Mouse (Mus musculus) MEL (cell line): ENCODE results near the gene Rims1.

ENCODE experiments used
- CTCF ChIP-seq, 3 experiments: IDR thresholded peaks in 2 of 3; conservative IDR thresholded peaks in 1 of 3; 2 replicates each; pipeline ENCODE4 v1.5.1; 2011 to 2012; ENCODE audit warnings: low read length in 3 of 3, low read depth in 2 of 3, mild to moderate bottlenecking in 2 of 3, improper control_type of control experiment in 1 of 3, inconsistent platforms in 1 of 3, mixed read lengths in 1 of 3, moderate library complexity in 1 of 3; ENCODE audit not compliant: control insufficient read depth in 1 of 3, insufficient read depth in 1 of 3, poor library complexity in 1 of 3, severe bottlenecking in 1 of 3
- GATA1 ChIP-seq: IDR thresholded peaks from 2 replicates; pipeline ENCODE4 v1.6.1; 2011; ENCODE audit warnings: low read depth, low read length, improper control_type of control experiment
- JUND ChIP-seq: IDR thresholded peaks from 2 replicates; pipeline ENCODE4 v1.6.1; 2011; ENCODE audit warnings: low read depth, mild to moderate bottlenecking, improper control_type of control experiment, low read length
- MAFK ChIP-seq: IDR thresholded peaks from 2 replicates; pipeline ENCODE4 v1.6.1; 2011; ENCODE audit warnings: low read depth, mild to moderate bottlenecking, low read length, improper control_type of control experiment, borderline replicate concordance
- MAX ChIP-seq: IDR thresholded peaks from 2 replicates; pipeline ENCODE4 v1.6.1; 2011; ENCODE audit warnings: low read length, improper control_type of control experiment
- MXI1 ChIP-seq: IDR thresholded peaks from 2 replicates; pipeline ENCODE4 v1.6.1; 2011; ENCODE audit warnings: mild to moderate bottlenecking, low read depth, low read length, improper control_type of control experiment
- POLR2A ChIP-seq, 2 experiments: IDR thresholded peaks; 2 replicates each; pipeline ENCODE4 v1.6.1; 2011 to 2012; ENCODE audit warnings: low read length in 2 of 2, mild to moderate bottlenecking in 2 of 2, control low read depth in 1 of 2, improper control_type of control experiment in 1 of 2, low read depth in 1 of 2, moderate library complexity in 1 of 2; ENCODE audit not compliant: control insufficient read depth in 1 of 2, insufficient read depth in 1 of 2, poor library complexity in 1 of 2
- POLR2AphosphoS2 ChIP-seq: IDR thresholded peaks from 2 replicates; pipeline ENCODE4 v1.6.1; 2011; ENCODE audit warnings: low read length, improper control_type of control experiment
- POLR2AphosphoS5 ChIP-seq: IDR thresholded peaks from 2 replicates; pipeline ENCODE4 v1.6.1; 2012; ENCODE audit warnings: low read depth, borderline replicate concordance, mild to moderate bottlenecking, inconsistent platforms, low read length, moderate library complexity, mixed read lengths
- SIN3A ChIP-seq: IDR thresholded peaks from 2 replicates; pipeline ENCODE4 v1.6.1; 2012; ENCODE audit warnings: low read length, improper control_type of control experiment, inconsistent platforms
- TAL1 ChIP-seq: IDR thresholded peaks from 2 replicates; pipeline ENCODE4 v1.6.1; 2012; ENCODE audit warnings: mild to moderate bottlenecking, inconsistent platforms, low read length, moderate library complexity, mixed read lengths
- USF1 ChIP-seq: IDR thresholded peaks from 2 replicates; pipeline ENCODE4 v1.6.1; 2014; ENCODE audit warnings: low read depth, mild to moderate bottlenecking, inconsistent platforms, low read length, improper control_type of control experiment, moderate library complexity
- ZMIZ1 ChIP-seq: IDR thresholded peaks from 2 replicates; pipeline ENCODE4 v1.6.1; 2012; ENCODE audit warnings: low read depth, mild to moderate bottlenecking, inconsistent platforms, low read length, improper control_type of control experiment, moderate library complexity

DNA sequence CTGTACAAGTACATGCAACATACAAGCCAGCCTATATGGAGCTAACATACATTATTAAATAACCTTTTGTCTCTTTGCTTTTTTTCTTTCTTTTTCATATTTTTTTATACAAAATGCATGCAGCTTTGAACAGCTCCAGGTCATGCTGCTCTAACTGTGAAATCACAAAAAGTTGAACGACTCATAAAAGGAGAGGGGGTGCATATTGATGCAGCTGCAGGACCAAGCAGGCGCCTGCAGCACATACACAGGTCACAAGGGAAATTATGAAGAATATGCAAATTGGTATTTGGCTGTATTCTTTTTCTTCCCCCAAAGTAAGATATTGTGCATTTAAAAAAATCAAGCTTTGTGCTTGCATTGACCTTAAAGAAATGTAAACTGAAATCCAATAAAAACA, 519.0 kb downstream of the Rims1 start:
- TF ChIP-seq MAX (no peak), CTCF (IDR thresholded peaks at IDR 0.05 in 2 of 3, conservative IDR thresholded peaks at IDR 0.05 in 1 of 3; ENCODE audit: control insufficient read depth in 1 of 3, insufficient read depth in 1 of 3, low read depth in 2 of 3, low read length in 3 of 3, poor library complexity in 1 of 3, severe bottlenecking in 1 of 3) (no peak), USF1 (no peak), MAFK (no peak), POLR2AphosphoS2 (no peak), TAL1 (no peak), JUND (no peak), MXI1 (no peak), ZMIZ1 (no peak), POLR2A (IDR thresholded peaks at IDR 0.05; ENCODE audit: control insufficient read depth in 1 of 2, insufficient read depth in 1 of 2, low read depth in 1 of 2, low read length in 2 of 2, poor library complexity in 1 of 2) (no peak), GATA1 (no peak), POLR2AphosphoS5 (no peak), SIN3A (no peak)
